Mouse (Mus musculus) heart, embryonic 11.5 days (tissue): ENCODE measurements around the gene Gabra1. TPM values are rescaled to one million over a fixed set of nuclear protein-coding genes. Genes with fewer than 3 reads are reported as not detected.

Source experiments
- ATAC-seq: fragments of 200-750 bp; cut with Nextera tagmentation; replicated peaks from 2 replicates; pipeline ENCODE4 v1.8.0; 2017; ENCODE audit warnings: moderate library complexity; ENCODE audit not compliant: insufficient number of reproducible peaks, low FRiP score, low TSS enrichment
- H3K27ac ChIP-seq: fragments of 300-500 bp; sonication (generic); 2 replicates; pipeline ENCODE4 v1.5.1; 2014; ENCODE audit warnings: mild to moderate bottlenecking, low read depth, low read length
- H3K27me3 ChIP-seq: fragments of 300-500 bp; sonication (generic); 2 replicates; pipeline ENCODE4 v1.6.1; 2014; ENCODE audit warnings: mild to moderate bottlenecking, low read length, mixed read lengths; ENCODE audit not compliant: control insufficient read depth, insufficient read depth
- H3K36me3 ChIP-seq: fragments of 300-500 bp; sonication (generic); 2 replicates; pipeline ENCODE4 v1.6.1; 2014; ENCODE audit warnings: mild to moderate bottlenecking, low read length, moderate library complexity, mixed read lengths; ENCODE audit not compliant: control insufficient read depth, insufficient read depth
- H3K4me1 ChIP-seq: fragments of 300-500 bp; sonication (generic); 2 replicates; pipeline ENCODE4 v1.6.1; 2014; ENCODE audit warnings: low read length; ENCODE audit not compliant: control insufficient read depth, insufficient read depth
- H3K4me2 ChIP-seq: fragments of 300-500 bp; sonication (generic); 2 replicates; pipeline ENCODE4 v1.6.1; 2014; ENCODE audit warnings: mild to moderate bottlenecking, moderate library complexity
- H3K4me3 ChIP-seq: fragments of 300-500 bp; sonication (generic); 2 replicates; pipeline ENCODE4 v1.5.1; 2014; ENCODE audit warnings: low read depth, low read length
- H3K9ac ChIP-seq: fragments of 300-500 bp; sonication (generic); 2 replicates; pipeline ENCODE4 v1.6.1; 2014; ENCODE audit warnings: mild to moderate bottlenecking, low read depth, low read length, moderate library complexity
- H3K9me3 ChIP-seq: fragments of 300-500 bp; sonication (generic); replicated peaks from 2 replicates; pipeline ENCODE4 v1.6.1; 2016; ENCODE audit warnings: low read length; ENCODE audit not compliant: control insufficient read depth
- WGBS: fragments of 180-500 bp; shearing (Covaris S2); extraction: QIAGEN DNeasy Blood & Tissue Kit; methylation state at CpG from one replicate; pipeline ENCODE4 v1.1.7; 2014; ENCODE audit not compliant: insufficient replicate concordance; 5-methylcytosine and 5-hydroxymethylcytosine counted together
- polyA plus RNA-seq: library from polyadenylated mRNA; unstranded; fragments of >200 nt; fragmentation: Nextera tagmentation; extraction: Ambion mirVana; gene quantifications from 2 replicates; pipeline ENCODE4 v1.2.1, GENCODE M21; 2014

The Gabra1 gene
- 1.6 and 2.0 TPM in 2 replicates for polyA plus RNA-seq

- H3K4me2 ChIP-seq, result peak within 1 kb of the TSS; percentile 92
- WGBS, result 3% methylated on average over 13 of the region's 13 CpGs
- H3K27ac ChIP-seq, result no peak within 1 kb of the TSS
- peaks cover 3% of the 10 kb centered on the region; the same call in 1 of the 2 replicates for H3K27me3 ChIP-seq
- no peaks in the 10 kb centered on the region for H3K4me1 ChIP-seq
- H3K9me3 ChIP-seq, result no peaks in the 10 kb centered on the region
- peak within 1 kb of the TSS; percentile 69 for H3K9ac ChIP-seq
- H3K4me3 ChIP-seq, result peak within 1 kb of the TSS; percentile 55
- ATAC-seq, result 0 out of 2 replicates have a peak, but pooled peaks have one; percentile 35
- no peaks in the 10 kb centered on the region for H3K36me3 ChIP-seq
These were observed at the start of gene Gabra1 for GRCm38 (mm10) chr11:42182825-42183152. TSS of gene Gabra1 (minus strand) at chr11:42182930.

- under 1% methylated on average over 35 of the region's 35 CpGs for WGBS
- Histone ChIP-seq H3K36me3 (no peaks in the 10 kb centered on the region), H3K9ac (peak overlapping the region; percentile 69), H3K27ac (no peak overlapping the region), H3K4me1 (no peaks in the 10 kb centered on the region), H3K4me2 (peak overlapping the region; percentile 92), H3K4me3 (peak overlapping the region; percentile 55), H3K27me3 (peaks cover 3% of the 10 kb centered on the region; the same call in 1 of the 2 replicates), H3K9me3 (no peaks in the 10 kb centered on the region)
- peak; percentile 68 for ATAC-seq
These were observed 531 bp downstream of the Gabra1 start for GRCm38 (mm10) chr11:42181973-42182824.

GRCm38 (mm10) chr11:42181426-42181825 lies 1.3 kb downstream of the Gabra1 start:
- Histone ChIP-seq H3K27ac (no peak overlapping the region), H3K9ac (peak overlapping the region; percentile 69; the same call in 1 of the 2 replicates), H3K4me1 (no peaks in the 10 kb centered on the region), H3K27me3 (peaks cover 3% of the 10 kb centered on the region; the same call in 1 of the 2 replicates), H3K36me3 (no peaks in the 10 kb centered on the region), H3K4me2 (peak overlapping the region; percentile 92), H3K9me3 (no peaks in the 10 kb centered on the region), H3K4me3 (peak overlapping the region; percentile 55)
- 27% methylated on average over 5 of the region's 5 CpGs for WGBS
- no peak for ATAC-seq

- no peak overlapping the region for H3K4me2 ChIP-seq
- H3K4me3 ChIP-seq, result no peak overlapping the region
- H3K27me3 ChIP-seq, result peaks cover 3% of the 10 kb centered on the region; the same call in 1 of the 2 replicates
- H3K36me3 ChIP-seq, result no peaks in the 10 kb centered on the region
- ATAC-seq, result no peak
- no peak overlapping the region for H3K27ac ChIP-seq
- no peaks in the 10 kb centered on the region for H3K4me1 ChIP-seq
- 70% methylated on average over 5 of the region's 5 CpGs for WGBS
- H3K9ac ChIP-seq, result no peak overlapping the region
- H3K9me3 ChIP-seq, result no peaks in the 10 kb centered on the region
These were observed 3.2 kb downstream of the Gabra1 start for GRCm38 (mm10) chr11:42179535-42179934.

GRCm38 (mm10) chr11:42178296-42178695 lies 4.4 kb downstream of the Gabra1 start:
- H3K9ac ChIP-seq, result no peak overlapping the region
- no peaks in the 10 kb centered on the region for H3K4me1 ChIP-seq
- H3K36me3 ChIP-seq, result no peaks in the 10 kb centered on the region
- H3K4me3 ChIP-seq, result no peak overlapping the region
- H3K27me3 ChIP-seq, result no peaks in the 10 kb centered on the region; the same call in 1 of the 2 replicates
- H3K9me3 ChIP-seq, result no peaks in the 10 kb centered on the region
- ATAC-seq, result no peak
- H3K27ac ChIP-seq, result no peak overlapping the region
- no peak overlapping the region for H3K4me2 ChIP-seq
- 89% methylated on average over 2 of the region's 2 CpGs for WGBS

GRCm38 (mm10) chr11:42151396-42151795 lies 31.3 kb downstream of the Gabra1 start:
- no peak; the same call in 1 of the 2 replicates for ATAC-seq
- no peaks in the 10 kb centered on the region for H3K36me3 ChIP-seq
- H3K9ac ChIP-seq, result no peak overlapping the region
- H3K4me2 ChIP-seq, result no peak overlapping the region
- H3K27ac ChIP-seq, result no peak overlapping the region
- H3K4me3 ChIP-seq, result no peak overlapping the region
- 68% methylated on average over 5 of the region's 5 CpGs for WGBS
- H3K4me1 ChIP-seq, result no peaks in the 10 kb centered on the region
- no peaks in the 10 kb centered on the region for H3K9me3 ChIP-seq
- H3K27me3 ChIP-seq, result no peaks in the 10 kb centered on the region

- ATAC-seq, result no peak
- H3K4me2 ChIP-seq, result no peak overlapping the region
- no peaks in the 10 kb centered on the region for H3K27me3 ChIP-seq
- no peaks in the 10 kb centered on the region for H3K36me3 ChIP-seq
- no peak overlapping the region for H3K27ac ChIP-seq
- no peaks in the 10 kb centered on the region for H3K9me3 ChIP-seq
- H3K9ac ChIP-seq, result no peak overlapping the region
- no peak overlapping the region for H3K4me3 ChIP-seq
- H3K4me1 ChIP-seq, result no peaks in the 10 kb centered on the region
- 66% methylated on average over 1 of the region's 1 CpGs for WGBS
These were observed 65.8 kb downstream of the Gabra1 start for GRCm38 (mm10) chr11:42116931-42117330.

GRCm38 (mm10) chr11:42110051-42110450 lies 72.7 kb downstream of the Gabra1 start:
- no peaks in the 10 kb centered on the region for H3K27me3 ChIP-seq
- no peaks in the 10 kb centered on the region for H3K9me3 ChIP-seq
- H3K4me1 ChIP-seq, result no peaks in the 10 kb centered on the region
- no peak overlapping the region for H3K27ac ChIP-seq
- 55% methylated on average over 1 of the region's 1 CpGs for WGBS
- H3K4me2 ChIP-seq, result no peak overlapping the region
- no peaks in the 10 kb centered on the region for H3K36me3 ChIP-seq
- no peak overlapping the region for H3K9ac ChIP-seq
- no peak overlapping the region for H3K4me3 ChIP-seq
- ATAC-seq, result no peak

GRCm38 (mm10) chr11:42109627-42110026 lies 73.1 kb downstream of the Gabra1 start:
- ATAC-seq, result no peak

More at GRCm38 (mm10) chr11:42109627-42110026, 73.1 kb downstream of the Gabra1 start:
- no peak overlapping the region for H3K4me3 ChIP-seq
- no peak overlapping the region for H3K27ac ChIP-seq
- no peaks in the 10 kb centered on the region for H3K36me3 ChIP-seq
- no peak overlapping the region for H3K9ac ChIP-seq
- no peaks in the 10 kb centered on the region for H3K4me1 ChIP-seq
- H3K9me3 ChIP-seq, result no peaks in the 10 kb centered on the region
- H3K4me2 ChIP-seq, result no peak overlapping the region
- H3K27me3 ChIP-seq, result no peaks in the 10 kb centered on the region
